Mouse (Mus musculus) lung, postnatal 14 days (tissue): Measurements from ENCODE around the gene Mvb12b.

Experiments used
- DNase-seq: peaks from one replicate; pipeline ENCODE4 v3.0.0; 2021

Gene Mvb12b

GRCm38 (mm10) chr2:33683095-33683494 lies 204.7 kb downstream of the Mvb12b start:
- DNase-seq: no peak

GRCm38 (mm10) chr2:33682219-33682618 lies 205.5 kb downstream of the Mvb12b start:
- peak; percentile 80 for DNase-seq
